Mouse (Mus musculus) liver, embryonic 14.5 days (tissue): ENCODE measurements at regions not wholly inside any gene's neighbourhood (a gene's known extent, or its start where the extent isn't known, plus 50 kb on each side); places are given as distances from the start of the nearest gene placed in this dataset.

ENCODE experiments used
- CTCF ChIP-seq: IDR thresholded peaks from 2 replicates; pipeline ENCODE4 v1.5.1; 2016; ENCODE audit warnings: antibody characterized with exemption, low read depth, control low read depth
- EP300 ChIP-seq: IDR thresholded peaks from 2 replicates; pipeline ENCODE4 v1.6.1; 2016; ENCODE audit warnings: antibody characterized with exemption, low read depth

DNA sequence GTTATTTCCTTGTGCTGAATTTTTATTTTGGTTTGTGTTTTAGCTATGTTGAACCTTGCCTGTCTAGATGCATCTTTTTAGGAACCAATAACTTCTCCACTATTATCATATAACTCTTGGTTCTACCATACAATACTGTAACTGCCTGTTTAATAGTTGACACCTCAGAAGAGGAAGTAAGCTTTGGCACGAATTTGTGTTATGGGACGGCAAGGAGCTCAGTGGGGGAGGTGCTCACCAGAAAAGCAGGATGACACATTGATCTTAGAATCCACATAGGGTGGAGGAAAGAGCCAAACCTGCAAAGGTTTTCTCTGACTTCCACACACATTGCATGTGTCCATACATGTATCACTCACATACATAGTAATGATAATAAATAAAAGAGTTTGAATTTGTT, 498.9 kb downstream of the Plcl1 start:
- TF ChIP-seq CTCF: no peak
- no peak for TF ChIP-seq EP300
